Mouse (Mus musculus) frontal cortex, adult (tissue): Measurements from ENCODE around the gene Mta3.

Source experiments
- ATAC-seq: cut with Nextera tagmentation; 2 replicates; pipeline ENCODE4 v1.9.2; 2017; ENCODE audit warnings: mild to moderate bottlenecking, moderate library complexity, mixed read lengths; ENCODE audit not compliant: low TSS enrichment

Gene Mta3

DNA sequence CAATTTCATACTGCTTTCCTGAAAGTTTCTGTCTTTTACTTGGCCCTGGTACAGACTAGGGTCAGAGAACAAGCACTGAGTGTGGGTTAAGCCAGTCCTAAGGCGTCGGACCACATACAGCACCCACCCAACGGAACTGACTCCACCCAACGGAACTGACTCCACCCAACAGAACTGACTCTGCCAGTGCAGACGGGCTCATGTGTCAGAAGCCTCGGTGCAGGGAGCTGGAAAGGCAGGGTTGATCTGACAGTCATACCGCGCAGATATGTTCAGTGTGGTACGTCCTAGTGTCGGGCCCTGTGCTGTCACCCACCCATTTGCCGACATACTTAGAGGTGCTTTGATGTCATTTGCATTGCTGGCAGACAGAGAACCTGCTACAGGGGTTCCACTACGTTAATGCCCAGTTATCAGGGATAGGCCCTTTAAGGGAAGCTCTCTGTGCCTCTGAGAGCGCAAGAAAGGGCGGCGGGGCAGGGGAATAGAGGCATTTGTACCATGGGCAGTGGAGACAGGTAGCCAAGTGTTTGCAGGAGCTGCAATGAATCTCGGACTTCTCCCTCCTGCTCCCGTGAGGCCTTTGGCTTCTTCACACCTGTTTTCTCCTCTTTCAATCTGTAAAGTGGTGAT is 103.3 kb downstream of the Mta3 start:
- ATAC-seq = no peak

DNA sequence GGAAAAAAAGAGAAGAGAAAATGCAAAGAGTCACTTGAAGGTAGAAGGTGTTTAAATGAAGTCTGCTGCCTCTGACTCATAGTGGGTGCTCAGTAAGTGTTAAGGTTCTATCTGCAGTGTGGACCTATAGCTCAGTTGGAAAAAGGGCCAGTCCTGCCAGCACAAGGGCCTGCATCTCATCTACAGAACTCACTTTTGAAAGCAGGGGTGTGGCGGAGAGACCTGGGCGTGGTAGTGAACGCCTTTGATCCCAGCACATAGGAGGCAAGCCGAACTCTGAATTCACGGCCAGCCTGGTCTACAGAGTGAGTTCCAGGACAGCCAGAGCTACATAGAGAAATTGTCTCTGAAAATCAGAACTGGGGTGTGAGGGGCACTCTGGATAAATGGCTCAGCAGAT is 104.3 kb downstream of the Mta3 start:
- ATAC-seq = no peak

DNA sequence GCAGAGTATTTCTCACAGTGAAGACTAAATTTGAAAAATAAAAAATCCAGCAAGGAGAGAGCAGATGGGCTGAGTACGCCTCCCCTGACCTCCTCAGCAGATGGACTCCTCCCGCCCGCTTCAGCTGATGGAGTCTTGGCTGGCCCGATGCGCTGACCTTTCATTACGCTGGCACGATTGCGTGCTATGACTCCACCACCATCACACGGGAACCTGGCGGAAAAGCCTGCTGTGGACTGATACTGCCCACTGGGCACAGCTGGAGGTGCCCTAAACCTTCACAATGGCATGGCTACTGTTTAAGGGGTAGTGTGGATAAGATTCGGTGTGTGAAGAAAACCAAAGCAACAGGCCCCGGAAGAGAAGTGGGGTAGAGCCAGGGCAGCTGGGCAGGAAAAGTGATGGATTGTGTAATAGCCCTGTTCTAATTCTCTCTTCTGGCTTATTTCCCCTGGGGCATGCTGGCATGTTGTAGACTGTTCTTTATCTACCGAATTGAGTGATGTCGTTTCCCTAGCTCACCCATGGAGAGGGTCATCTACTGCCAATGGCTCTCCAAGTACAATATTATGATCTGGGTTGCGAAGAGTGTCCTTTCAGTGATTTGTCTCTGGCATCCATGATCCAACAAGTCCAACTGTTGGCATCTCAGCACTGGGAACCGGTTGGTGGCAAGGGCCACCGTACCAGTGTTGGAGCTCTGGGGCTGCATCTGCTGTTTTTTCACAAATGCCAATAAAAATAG is 106.4 kb downstream of the Mta3 start:
- 0 out of 2 replicates have a peak, but pooled peaks have one; percentile 28 for ATAC-seq

DNA sequence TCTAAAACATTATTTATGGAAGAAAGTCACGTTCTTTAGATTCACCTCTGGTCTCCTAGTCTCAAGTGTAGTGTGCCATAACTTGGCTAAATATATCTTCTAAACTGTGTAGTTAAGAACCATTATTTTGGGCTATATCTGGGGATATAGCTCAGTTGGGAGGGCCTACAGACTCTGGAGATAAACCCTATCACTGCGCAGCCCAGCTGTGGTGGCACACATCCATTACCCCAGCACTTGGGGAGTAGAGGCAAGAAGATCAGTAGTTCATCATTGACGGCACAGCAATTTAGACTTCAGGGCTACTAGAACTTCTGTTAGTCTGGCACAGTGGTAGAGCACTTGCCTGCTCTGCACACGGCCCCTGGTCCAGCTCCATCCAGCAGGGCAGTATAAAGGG is 107.1 kb downstream of the Mta3 start:
- no peak for ATAC-seq

DNA sequence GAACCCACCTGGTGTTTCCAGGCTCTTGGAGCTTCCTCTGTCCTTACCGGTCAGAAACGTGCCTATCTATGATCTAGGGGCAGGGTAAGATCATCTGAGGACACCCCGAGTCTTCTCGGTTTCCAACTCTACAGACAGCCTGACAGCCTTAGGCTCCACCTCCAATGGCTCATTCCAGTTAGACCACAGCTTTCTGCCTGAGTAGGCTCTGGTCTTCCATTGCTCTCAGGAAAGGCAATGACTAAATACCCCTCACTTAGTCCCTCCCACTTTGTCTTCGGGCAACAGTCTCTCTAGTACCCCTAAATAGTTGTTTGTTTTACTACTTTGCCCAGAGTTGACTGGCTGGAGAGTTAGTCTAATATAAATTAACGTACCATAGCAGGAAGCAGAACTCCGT is 111.0 kb downstream of the Mta3 start:
- ATAC-seq = no peak

DNA sequence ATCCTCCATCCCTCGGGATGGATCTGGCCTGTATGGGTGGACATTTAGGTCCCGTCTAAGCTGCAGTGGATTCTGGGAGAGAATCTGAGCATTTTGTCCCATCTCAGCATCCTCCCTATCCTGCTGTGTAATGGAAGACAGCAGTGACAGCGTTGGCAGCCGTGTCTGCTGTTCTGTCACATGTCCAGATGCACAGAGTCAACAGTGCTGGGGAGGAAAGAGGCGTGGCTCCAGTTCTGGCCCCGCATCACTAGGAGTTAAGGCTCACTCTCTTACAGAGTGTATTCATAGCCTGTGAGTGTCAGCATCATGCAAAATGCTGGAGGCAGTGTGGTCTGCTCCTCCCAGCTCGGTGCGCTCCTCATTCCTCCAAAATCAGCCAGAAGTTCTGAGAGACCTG is 113.5 kb downstream of the Mta3 start:
- ATAC-seq = peak; percentile 61

DNA sequence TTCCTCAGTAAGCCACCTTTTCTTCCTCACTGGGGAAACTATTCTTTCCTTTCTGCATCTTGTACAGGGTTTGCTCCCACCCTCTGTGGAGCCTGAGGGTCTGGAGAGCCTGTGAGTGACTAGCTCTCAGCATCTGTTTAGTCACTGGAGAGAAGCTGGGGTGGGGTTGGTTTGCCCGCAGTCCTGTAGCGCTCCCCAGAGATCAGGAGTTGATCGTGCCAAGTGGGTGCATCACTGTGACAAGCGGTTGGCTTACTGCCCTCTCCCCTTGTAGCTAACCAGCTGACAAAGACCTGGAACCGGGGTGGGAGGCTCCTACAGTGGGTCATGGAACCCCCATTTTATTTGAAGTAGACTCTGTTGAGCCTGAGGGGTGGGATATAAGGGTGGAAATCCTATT is 114.7 kb downstream of the Mta3 start:
- no peak for ATAC-seq

DNA sequence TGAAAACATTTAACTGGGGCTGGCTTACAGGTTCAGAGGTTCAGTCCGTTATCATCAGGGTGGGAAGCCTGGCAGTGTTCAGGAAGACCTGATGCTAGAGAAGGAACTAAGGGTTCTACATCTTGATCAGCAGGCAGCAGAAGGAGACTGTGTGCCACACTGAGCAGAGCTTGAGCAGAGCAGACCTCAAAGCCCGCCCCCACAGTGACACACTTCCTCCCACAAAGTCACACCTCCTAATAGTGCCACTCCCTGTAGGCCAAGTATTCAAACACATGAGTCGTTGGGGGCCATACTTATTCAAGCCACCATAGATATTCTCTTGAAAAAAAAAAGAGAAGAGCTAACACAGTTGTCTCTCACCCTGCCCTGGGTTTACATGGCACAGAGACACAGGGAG is 115.9 kb downstream of the Mta3 start:
- ATAC-seq = no peak

DNA sequence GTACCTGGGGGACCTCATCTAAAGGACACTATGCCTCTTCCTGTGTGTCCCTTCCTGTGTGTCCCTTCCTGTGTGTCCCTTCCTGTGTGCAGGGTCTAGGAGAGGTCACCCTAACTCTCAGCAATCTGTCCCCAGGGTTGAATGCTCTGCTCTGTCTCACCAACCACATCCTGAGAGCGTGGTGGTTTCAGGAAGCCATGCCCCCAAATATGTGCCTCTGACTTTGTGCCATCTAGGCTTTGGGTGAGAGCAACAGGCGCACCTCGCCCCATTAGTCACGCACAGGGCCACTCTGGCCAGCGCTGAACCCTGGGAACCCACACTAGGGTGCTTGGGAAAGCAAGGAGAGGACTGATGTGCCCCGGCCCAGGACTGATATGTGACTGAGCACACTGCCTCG is 117.9 kb downstream of the Mta3 start:
- ATAC-seq = no peak

DNA sequence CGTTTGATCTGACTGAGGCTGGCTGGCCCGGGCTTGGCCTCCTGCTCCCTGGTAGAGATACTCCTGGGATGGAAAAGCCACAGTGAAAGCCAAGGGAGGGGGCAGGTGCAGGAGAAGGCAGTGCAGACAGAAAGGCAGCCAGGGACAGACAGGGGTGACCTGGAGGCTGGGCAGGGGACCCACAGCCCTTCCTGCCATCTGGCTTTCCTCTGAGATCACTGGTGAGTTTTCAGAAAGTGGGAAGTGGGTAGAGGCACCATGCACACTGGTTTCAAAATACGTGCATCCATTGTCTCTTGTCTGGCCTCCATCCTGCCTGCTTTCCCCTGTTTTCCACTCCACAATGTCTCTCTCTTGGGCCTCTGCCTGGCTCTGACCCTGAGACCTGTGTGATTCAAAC is 123.4 kb downstream of the Mta3 start:
- no peak for ATAC-seq

DNA sequence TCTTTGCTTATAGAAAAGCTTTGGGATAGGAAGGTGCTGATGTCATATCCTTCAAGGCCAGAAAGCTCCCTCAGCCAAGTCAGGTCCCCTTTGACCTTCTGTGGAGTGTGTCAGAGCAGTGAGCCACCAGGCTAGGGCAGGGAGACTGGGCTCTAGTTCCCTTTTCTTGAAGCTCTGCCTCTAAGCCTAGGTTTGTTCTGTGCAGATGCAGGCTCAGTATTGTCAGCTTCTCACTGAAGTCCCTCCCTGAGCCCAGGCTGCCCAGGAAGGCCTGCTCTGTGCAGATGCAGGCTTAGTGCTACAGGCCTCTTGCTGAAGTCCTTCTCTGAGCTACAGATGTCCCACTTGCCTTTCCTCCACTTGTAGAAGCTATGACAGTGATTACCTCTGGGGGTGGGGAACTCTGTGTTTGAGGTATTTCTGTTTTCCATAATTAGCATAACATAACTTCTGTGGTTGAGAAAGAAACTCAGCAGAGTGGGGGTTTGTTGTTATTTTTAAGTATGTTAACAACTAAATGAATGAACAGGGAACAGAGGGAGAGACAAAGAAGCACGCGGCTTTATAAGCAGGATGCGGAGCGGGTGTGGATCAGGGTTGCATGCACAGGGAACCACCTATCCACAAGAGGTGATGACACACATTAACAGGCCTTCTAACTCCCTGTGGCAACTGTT is 124.8 kb downstream of the Mta3 start:
- peak; percentile 27; the same call in 1 of the 2 replicates for ATAC-seq

DNA sequence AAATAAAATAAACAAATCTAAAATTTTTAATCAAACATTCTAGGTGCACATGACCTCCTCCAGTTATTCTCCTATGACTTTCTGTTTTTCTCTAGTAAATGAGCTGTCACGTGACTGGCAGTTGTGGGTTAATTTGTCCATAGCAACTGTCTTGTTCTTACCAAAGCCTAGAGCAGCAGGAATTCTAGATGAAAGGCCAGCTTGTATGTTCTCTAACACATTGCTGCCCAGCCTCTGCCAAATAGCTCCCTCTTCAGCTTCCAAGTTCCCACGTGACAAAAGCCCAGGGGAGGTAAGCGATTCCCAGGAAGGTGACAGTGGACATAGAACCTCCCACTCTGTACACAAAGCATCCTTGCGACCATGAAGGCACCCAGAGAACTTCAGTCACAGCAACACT is 128.2 kb downstream of the Mta3 start:
- no peak for ATAC-seq

DNA sequence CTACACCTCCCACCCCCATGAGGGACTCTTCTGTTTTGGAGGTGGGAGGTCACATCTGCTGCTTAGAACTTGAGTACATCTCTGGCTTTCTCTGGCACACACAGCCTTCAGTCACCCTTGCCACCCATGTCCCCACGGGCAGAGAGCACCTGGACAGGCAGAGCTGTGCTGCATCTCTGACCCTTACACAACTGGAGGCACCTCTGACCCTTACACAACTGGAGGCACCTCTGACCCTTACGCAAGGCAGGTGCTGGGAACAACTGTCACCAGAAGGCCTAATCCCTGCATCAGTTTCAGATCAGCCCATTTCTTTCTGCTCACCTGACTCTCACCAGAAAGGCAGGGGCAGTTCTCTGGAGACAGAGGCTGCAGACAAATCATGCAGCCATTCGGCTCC is 130.1 kb downstream of the Mta3 start:
- no peak for ATAC-seq

DNA sequence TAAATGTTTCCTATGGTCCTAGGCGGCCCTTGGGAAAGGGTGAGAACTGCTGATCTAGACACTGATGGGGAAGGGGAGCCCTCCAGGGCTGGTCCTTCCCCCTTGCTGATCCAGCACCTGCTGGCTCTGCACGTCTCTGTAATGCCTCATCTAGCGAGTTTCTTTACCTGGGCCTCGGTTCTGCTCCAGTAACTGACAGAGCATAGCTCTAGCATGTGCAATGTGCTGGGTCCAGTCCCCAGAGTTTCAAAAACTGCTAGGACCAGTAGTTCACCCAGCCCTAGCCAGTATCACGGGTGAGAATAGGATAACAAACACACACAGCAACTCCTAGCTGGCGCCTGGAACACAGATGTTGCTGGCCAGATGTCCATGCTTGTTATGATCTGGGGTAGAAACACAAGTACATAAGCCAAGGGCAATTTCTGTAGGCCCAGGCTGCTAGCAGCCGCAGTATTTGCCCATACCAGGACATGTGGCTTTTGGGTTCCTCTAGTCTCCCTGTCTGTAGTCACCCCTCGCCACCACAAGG is 131.8 kb downstream of the Mta3 start:
- ATAC-seq = no peak

DNA sequence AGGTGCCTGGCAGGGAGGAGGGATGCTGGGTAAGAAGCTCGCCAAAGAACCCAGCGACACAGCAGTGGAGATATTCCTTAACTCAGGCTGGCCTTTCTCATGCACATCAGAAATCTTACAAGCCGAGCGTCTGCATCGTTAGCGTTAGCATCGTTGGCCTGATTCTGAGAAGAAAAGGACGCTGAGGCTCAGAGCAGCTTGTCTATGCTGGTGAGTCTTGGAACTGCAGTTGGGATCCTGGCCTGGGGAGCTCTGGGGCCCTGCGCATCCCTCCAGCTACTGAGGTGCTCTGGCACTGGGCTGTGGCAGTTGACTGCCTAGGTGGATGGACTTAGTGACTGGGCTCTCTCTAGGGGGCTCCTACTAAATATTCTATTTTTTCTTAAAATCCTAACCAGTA is 133.2 kb downstream of the Mta3 start:
- ATAC-seq = peak; percentile 98

DNA sequence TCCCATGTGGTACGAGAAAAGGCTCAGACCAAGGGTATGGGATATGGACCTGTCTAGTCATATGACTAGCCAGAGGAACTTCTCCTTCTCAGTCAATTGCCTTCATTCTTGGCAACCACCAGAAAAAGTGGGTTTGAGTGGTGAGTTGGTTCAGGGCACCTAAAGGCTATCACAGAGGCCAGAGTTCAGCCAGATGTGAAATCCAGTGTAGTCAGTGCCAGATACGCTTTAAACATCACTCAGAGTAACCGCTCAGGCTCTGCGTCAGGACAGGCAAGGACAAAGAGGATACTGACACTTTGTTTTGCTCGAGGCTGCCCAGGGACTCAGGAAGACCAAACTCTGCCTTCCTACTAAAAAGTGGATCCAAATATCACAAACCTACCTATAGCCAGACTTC is 135.0 kb downstream of the Mta3 start:
- ATAC-seq = no peak

DNA sequence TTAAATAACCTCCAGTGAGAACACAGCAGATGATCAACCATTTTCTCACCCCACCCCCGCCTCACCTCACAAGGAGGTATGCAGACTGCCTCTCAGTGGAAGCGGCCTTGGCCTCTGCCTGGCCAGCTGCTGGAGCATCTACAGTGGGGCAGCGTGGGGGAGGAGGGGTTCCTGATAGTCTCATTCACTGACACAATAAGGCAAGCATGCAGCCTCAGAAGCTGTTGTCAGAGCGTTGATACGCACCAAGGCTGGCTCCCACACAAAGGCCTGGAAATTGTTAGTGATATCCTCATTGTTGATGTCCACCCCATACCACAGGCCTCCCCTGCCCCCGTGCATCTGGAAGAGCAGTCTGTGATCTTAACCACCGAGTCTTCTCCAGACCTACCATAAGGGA is 137.8 kb downstream of the Mta3 start:
- ATAC-seq = no peak

DNA sequence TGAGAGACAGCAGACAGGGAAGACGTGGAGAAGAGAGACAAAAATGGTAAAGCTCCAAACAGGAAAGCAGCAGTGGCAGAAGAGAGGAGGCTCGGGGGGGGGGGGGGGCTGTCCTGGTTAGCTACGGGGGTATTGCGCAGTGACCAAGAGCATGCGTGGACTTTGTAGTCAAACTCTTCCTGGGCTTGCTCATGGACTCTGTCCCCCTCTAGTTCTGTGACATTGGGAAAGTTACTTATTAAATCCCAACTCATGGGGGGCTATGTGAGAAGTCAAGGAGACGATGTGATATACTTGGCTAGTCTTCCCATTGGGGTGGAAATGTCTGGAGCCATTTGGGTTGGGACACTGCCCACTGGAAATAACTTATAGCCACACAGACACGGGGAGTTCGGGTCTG is 139.6 kb downstream of the Mta3 start:
- ATAC-seq = no peak

DNA sequence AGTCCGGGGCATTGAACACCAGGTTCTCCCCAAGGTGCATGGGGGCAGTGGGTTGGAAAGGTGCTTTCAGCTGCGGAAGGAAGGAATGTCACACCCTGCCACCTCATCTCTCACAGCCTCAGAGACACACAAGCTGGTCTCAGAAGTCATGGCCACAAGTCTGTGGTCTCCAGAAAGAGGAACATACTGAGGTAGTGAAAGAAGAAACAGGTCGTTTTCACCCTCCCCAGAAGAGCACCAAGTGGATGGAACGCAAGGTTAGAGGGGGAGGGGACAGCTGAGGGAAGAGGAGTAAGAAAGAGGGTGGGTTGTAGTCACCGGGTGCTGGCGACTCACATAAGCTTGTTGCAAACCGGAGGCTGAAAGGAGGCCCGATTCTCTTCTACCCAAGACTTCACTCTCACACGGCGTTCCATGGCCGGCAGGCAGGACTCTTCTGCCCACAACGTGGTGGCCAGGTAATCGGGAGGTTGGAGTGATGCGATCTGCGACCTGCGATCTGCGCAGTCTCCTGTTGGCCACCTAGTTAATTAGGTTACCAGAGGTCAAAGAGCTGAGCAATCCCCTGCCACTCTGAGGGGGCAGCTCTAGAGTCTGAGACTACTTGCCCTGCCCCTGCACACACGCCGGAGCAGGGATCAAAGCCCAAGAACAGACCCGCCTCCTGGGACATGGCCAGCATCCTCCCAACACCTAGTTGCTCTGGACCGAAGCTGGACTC is 140.5 kb downstream of the Mta3 start:
- ATAC-seq = no peak

DNA sequence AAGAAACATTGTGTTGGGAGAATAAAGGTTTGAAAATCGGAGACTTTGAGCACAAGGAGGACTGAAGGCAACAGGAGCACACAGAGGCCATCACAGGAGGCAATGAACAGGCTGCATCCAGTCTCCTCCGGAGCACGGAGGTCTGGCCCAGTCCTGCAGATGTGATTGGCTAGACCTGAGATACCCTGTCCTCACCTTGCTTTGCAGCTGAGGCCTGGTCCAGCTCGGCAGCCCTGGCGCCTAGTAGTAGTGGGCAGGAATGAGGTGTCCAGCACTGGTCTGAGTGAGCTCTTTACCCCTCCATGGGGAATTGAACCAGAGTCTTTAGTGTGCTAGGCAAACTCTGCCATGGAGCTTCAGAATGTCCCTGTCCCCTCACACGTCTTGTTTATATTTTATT is 141.1 kb downstream of the Mta3 start:
- ATAC-seq = no peak

DNA sequence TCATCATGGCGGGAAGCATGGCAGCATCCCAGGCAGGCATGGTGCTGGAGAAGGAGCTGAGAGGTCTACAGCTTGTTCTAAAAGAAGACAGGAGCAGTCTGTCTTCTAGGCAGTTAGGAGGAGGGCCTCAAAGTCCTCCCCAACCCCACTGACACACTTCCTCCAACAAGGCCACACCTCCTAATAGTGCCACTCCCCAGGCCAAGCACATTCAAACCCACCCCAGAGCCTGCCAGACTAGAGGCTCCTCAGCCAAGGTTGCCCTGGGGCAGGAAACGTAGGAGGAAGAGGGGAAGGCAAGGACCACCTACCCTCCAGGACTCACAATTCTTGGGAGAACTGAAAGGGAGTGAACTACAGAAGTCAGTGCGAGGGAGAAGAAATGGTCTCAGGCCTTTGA is 141.9 kb downstream of the Mta3 start, which contains the start of gene Haao:
Gene Haao (minus strand): TSS at position 149 of the 400 bp plus-strand sequence.
- no peak for ATAC-seq

DNA sequence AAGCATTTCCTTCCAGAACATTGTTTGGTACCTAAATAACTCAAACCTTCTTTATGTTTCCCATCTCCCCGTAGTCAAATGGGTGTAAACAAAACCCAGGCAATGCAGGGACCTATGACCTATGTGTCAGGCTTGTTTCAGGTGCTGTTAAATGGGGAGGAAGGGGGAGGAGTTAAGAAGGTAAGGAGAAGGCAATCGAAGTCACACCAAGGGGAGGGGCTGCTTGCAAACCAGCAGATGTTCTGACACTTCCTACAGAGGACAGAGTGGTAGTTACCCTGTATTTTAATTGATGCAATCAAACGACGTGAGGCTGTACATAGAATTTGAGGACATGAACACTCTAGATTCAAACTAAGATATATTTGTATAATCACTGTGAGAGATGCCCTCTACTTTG is 142.5 kb downstream of the Mta3 start:
- no peak for ATAC-seq
